Mouse (Mus musculus) CH12.LX (cell line): ENCODE data around the gene Cbr2. TPM values are rescaled to one million over a fixed set of nuclear protein-coding genes. Genes with fewer than 3 reads are reported as not detected.

Experiments used
- DNase-seq: peaks from one replicate; pipeline ENCODE4 v3.0.0-alpha.2; 2013; ENCODE audit errors: extremely low read depth
- H3K27ac ChIP-seq: 2 replicates; pipeline ENCODE4 v1.5.1; 2012; ENCODE audit warnings: low read depth, mild to moderate bottlenecking, control low read depth, moderate library complexity; ENCODE audit not compliant: insufficient read depth
- H3K27me3 ChIP-seq: replicated peaks from 2 replicates; pipeline ENCODE3; 2012; ENCODE audit warnings: inconsistent platforms
- H3K36me3 ChIP-seq, 2 experiments: replicated peaks in 1 of 2; 2 replicates each; pipeline versions ENCODE3 to v1.6.1; 2012; ENCODE audit warnings: inconsistent platforms in 1 of 2, low read length in 1 of 2, mild to moderate bottlenecking in 1 of 2, mixed read lengths in 1 of 2, moderate library complexity in 1 of 2; ENCODE audit not compliant: control insufficient read depth in 1 of 2, insufficient read depth in 1 of 2
- H3K4me1 ChIP-seq, 2 experiments: 2 replicates each; pipeline ENCODE4 v1.6.1; 2012; ENCODE audit warnings: inconsistent platforms in 1 of 2, moderate library complexity in 1 of 2; ENCODE audit not compliant: insufficient read depth in 2 of 2, control insufficient read depth in 1 of 2
- H3K4me2 ChIP-seq: 2 replicates; pipeline ENCODE4 v1.6.1; 2012; ENCODE audit warnings: low read depth, mild to moderate bottlenecking, control low read depth; ENCODE audit not compliant: poor library complexity, insufficient read depth, severe bottlenecking
- H3K4me3 ChIP-seq, 3 experiments: fragments of 150-350 bp in 1 of 3; sonication (generic) in 1 of 3; replicated peaks in 1 of 3; 2 replicates each; pipeline versions ENCODE3 to v1.5.1; 2011 to 2012; ENCODE audit warnings: low read depth in 2 of 3, low read length in 2 of 3, mild to moderate bottlenecking in 2 of 3, moderate library complexity in 2 of 3, control low read depth in 1 of 3, improper control_type of control experiment in 1 of 3, inconsistent platforms in 1 of 3, mixed read lengths in 1 of 3; ENCODE audit not compliant: poor library complexity in 1 of 3
- H3K79me2 ChIP-seq: replicated peaks from 2 replicates; pipeline ENCODE4 v1.6.1; 2012; ENCODE audit warnings: mild to moderate bottlenecking, moderate library complexity; ENCODE audit not compliant: control insufficient read depth, poor library complexity, insufficient read depth, severe bottlenecking; ENCODE audit errors: extremely low read depth
- H3K9ac ChIP-seq: 2 replicates; pipeline ENCODE4 v1.6.1; 2012; ENCODE audit warnings: low read depth, mild to moderate bottlenecking, control low read depth, moderate library complexity; ENCODE audit not compliant: insufficient read depth
- H3K9me3 ChIP-seq: replicated peaks from 2 replicates; pipeline ENCODE3; 2012; ENCODE audit warnings: low read length, inconsistent platforms, mixed read lengths
- CHD1 ChIP-seq: IDR thresholded peaks from 2 replicates; pipeline ENCODE4 v1.6.1; 2012; ENCODE audit warnings: low read depth, low read length, improper control_type of control experiment, inconsistent platforms
- CTCF ChIP-seq, 2 experiments: IDR thresholded peaks in 1 of 2; conservative IDR thresholded peaks in 1 of 2; 2 replicates each; pipeline ENCODE4 v1.5.1; 2011 to 2012; ENCODE audit warnings: low read depth in 2 of 2, low read length in 2 of 2, improper control_type of control experiment in 1 of 2, inconsistent platforms in 1 of 2, mild to moderate bottlenecking in 1 of 2, moderate library complexity in 1 of 2
- ELF1 ChIP-seq: IDR thresholded peaks from 2 replicates; pipeline ENCODE4 v1.6.1; 2014; ENCODE audit warnings: low read depth, mild to moderate bottlenecking, inconsistent platforms, low read length, improper control_type of control experiment
- ETS1 ChIP-seq: conservative IDR thresholded peaks from 2 replicates; pipeline ENCODE4 v1.6.1; 2012; ENCODE audit warnings: low read depth, mild to moderate bottlenecking, inconsistent platforms, low read length, improper control_type of control experiment, moderate library complexity
- GABPA ChIP-seq: IDR thresholded peaks from 2 replicates; pipeline ENCODE4 v1.6.1; 2012; ENCODE audit warnings: low read depth, low read length, improper control_type of control experiment, inconsistent platforms; ENCODE audit not compliant: insufficient replicate concordance
- HCFC1 ChIP-seq: IDR thresholded peaks from 2 replicates; pipeline ENCODE4 v1.6.1; 2012; ENCODE audit warnings: low read depth, mild to moderate bottlenecking, inconsistent platforms, low read length, improper control_type of control experiment
- IRF4 ChIP-seq: IDR thresholded peaks from 2 replicates; pipeline ENCODE4 v1.6.1; 2014; ENCODE audit warnings: low read depth, mild to moderate bottlenecking, inconsistent platforms, low read length, improper control_type of control experiment
- JUND ChIP-seq: conservative IDR thresholded peaks from 2 replicates; pipeline ENCODE4 v1.6.1; 2011; ENCODE audit warnings: low read depth, low read length, improper control_type of control experiment
- KAT2A ChIP-seq: IDR thresholded peaks from 2 replicates; pipeline ENCODE4 v1.6.1; 2012; ENCODE audit warnings: low read length, improper control_type of control experiment, inconsistent platforms; ENCODE audit not compliant: insufficient replicate concordance
- MAFK ChIP-seq: IDR thresholded peaks from 2 replicates; pipeline ENCODE4 v1.6.1; 2011; ENCODE audit warnings: low read length, improper control_type of control experiment; ENCODE audit not compliant: insufficient replicate concordance
- MAX ChIP-seq: IDR thresholded peaks from 2 replicates; pipeline ENCODE4 v1.6.1; 2011; ENCODE audit warnings: low read length, improper control_type of control experiment
- MYC ChIP-seq: IDR thresholded peaks from 2 replicates; pipeline ENCODE4 v1.6.1; 2011; ENCODE audit warnings: low read depth, mild to moderate bottlenecking, improper control_type of control experiment, low read length
- NRF1 ChIP-seq: IDR thresholded peaks from 2 replicates; pipeline ENCODE4 v1.6.1; 2014; ENCODE audit warnings: low read depth, mild to moderate bottlenecking, inconsistent platforms, low read length, improper control_type of control experiment, moderate library complexity
- PAX5 ChIP-seq: IDR thresholded peaks from 2 replicates; pipeline ENCODE4 v1.6.1; 2012; ENCODE audit warnings: low read length, inconsistent platforms, mixed read lengths
- POLR2AphosphoS2 ChIP-seq: IDR thresholded peaks from 2 replicates; pipeline ENCODE4 v1.6.1; 2011; ENCODE audit warnings: low read depth, low read length, improper control_type of control experiment
- RAD21 ChIP-seq: IDR thresholded peaks from 2 replicates; pipeline ENCODE4 v1.6.1; 2011; ENCODE audit warnings: low read depth, mild to moderate bottlenecking, low read length, improper control_type of control experiment, moderate library complexity
- RCOR1 ChIP-seq: conservative IDR thresholded peaks from 2 replicates; pipeline ENCODE4 v1.6.1; 2012; ENCODE audit warnings: low read depth, mild to moderate bottlenecking, inconsistent platforms, low read length, improper control_type of control experiment
- SMC3 ChIP-seq: IDR thresholded peaks from 2 replicates; pipeline ENCODE4 v1.6.1; 2011; ENCODE audit warnings: low read depth, low read length, improper control_type of control experiment
- USF1 ChIP-seq: IDR thresholded peaks from 2 replicates; pipeline ENCODE4 v1.6.1; 2014; ENCODE audit warnings: low read depth, mild to moderate bottlenecking, inconsistent platforms, low read length, improper control_type of control experiment
- USF2 ChIP-seq: conservative IDR thresholded peaks from 2 replicates; pipeline ENCODE4 v1.6.1; 2011; ENCODE audit warnings: low read depth, low read length, improper control_type of control experiment
- ZC3H11A ChIP-seq: IDR thresholded peaks from 2 replicates; pipeline ENCODE4 v1.6.1; 2012; ENCODE audit warnings: low read depth, mild to moderate bottlenecking, inconsistent platforms, low read length, improper control_type of control experiment
- ZKSCAN1 ChIP-seq: IDR thresholded peaks from 2 replicates; pipeline ENCODE4 v1.6.1; 2012; ENCODE audit warnings: low read depth, inconsistent platforms, low read length, improper control_type of control experiment, borderline replicate concordance
- dilution Hi-C: fragments of 300-500 bp; cut with MboI; formaldehyde crosslinking; loops from 2 replicates; pipeline ENCODE4 v1.14.3; 2020; ENCODE audit warnings: low sequenced_read_pairs; ENCODE audit not compliant: extremely low pct_unique_long_range_greater_than_20kb, extremely low pct_ligation_motif_present
- in situ Hi-C: fragments of 300-500 bp; cut with MboI; formaldehyde crosslinking; loops from 3 replicates; pipeline ENCODE4 v1.14.3; 2019; ENCODE audit warnings: low sequenced_read_pairs, low pct_ligation_motif_present, low pct_unique_long_range_greater_than_20kb, mixed read lengths
- polyA plus RNA-seq: library from polyadenylated mRNA; unstranded; fragments of >175 nt; gene quantifications from 2 replicates; pipeline ENCODE4 v1.2.1, GENCODE M21; 2012; ENCODE audit warnings: low read depth; ENCODE audit not compliant: insufficient read length
- total RNA-seq, 2 experiments: library from RNA; depleted of rRNA; stranded (reverse); fragments of 300-350 nt in 1 of 2; fragments of >200 nt in 1 of 2; gene quantifications; 2 replicates each; pipeline ENCODE4 v1.2.3; 2012 to 2014

Gene Cbr2
- total and polyA plus RNA-seq, 3 experiments, result 0.21 TPM; not detected in 2

DNA sequence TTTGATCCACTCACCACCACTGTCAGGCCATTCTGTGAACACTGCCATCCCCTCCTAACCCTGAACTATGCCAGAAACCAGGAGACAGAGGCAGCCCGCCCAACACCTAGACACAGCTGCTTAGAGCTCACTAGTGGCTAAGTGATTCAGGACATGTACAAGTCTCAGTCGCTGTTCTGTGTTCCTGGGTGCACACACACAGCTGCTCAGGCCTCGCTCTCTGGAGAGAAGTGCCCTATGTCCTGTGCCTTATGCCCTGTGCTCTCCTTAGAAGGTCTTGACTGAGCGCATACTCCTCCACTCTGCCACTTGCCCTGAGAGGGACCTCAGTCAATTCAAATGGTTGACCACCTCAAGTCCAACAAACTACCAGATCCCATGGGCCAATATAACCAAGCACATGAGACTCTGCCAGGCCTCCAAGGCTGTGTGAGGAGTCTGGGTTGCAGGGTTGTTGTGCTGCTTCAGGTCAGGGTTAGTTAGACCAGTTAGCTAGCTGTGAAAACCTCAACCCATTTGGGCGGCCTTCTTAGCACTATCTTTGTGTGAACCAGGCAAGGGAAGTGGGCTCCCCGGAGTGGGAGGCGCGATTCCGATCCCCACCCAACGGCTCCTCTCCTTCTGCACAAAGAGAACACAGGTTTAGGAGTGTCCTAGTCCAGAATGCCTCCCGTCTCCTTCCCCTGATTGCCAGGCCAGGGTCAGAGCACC is 3.2 kb downstream of the Cbr2 start:
- Histone ChIP-seq H3K4me2 (no peak overlapping the region), H3K27ac (no peak overlapping the region), H3K27me3 (peaks cover 46% of the 10 kb centered on the region), H3K4me3 (no peak overlapping the region), H3K9ac (no peak overlapping the region), H3K36me3 (peaks cover 12 to 21% of the 10 kb centered on the region in 2 experiments), H3K4me1 (peaks cover 8 to 13% of the 10 kb centered on the region in 2 experiments)
- in situ Hi-C loops (loop anchor here (5.0 kb wide), 1 partner anchor 39 kb away; no protein-coding TSS in a partner anchor), dilution Hi-C loops (no loop called here)
- no peak for DNase-seq
- TF ChIP-seq GABPA (no peak), MYC (no peak), USF2 (no peak), CHD1 (no peak), IRF4 (no peak), PAX5 (no peak), ZKSCAN1 (no peak), ETS1 (no peak), RCOR1 (no peak), SMC3 (no peak), NRF1 (no peak), MAX (no peak), ZC3H11A (no peak), JUND (no peak), RAD21 (no peak), HCFC1 (no peak), POLR2AphosphoS2 (no peak)
- TF ChIP-seq, all 38 proteins: peak for 0
- no peaks in the 10 kb centered on the region for H3K79me2 ChIP-seq
- no peaks in the 10 kb centered on the region for H3K9me3 ChIP-seq

DNA sequence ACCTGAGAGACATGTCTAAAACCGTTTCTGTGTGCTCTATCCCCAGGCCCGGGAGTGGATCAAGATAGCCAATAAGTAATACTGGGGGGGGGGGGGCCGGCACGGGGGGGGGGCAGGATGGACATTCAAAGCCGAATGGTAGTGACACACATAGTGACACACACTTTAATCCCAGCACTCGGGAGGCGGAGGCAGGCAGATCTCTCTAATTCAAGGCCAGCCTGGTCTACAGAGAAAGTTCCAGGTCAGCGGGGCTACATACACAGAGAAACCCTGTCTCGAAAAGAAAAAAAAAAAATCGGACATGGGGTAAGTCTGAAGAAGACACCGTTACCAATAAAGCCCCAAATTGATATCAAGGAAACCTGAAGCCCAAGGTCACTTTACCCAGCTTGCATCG is 4.3 kb downstream of the Cbr2 start:
- Histone ChIP-seq H3K9me3 (no peaks in the 10 kb centered on the region), H3K27me3 (peaks cover 35% of the 10 kb centered on the region), H3K4me3 (no peak overlapping the region), H3K4me1 (peaks cover 8 to 13% of the 10 kb centered on the region in 2 experiments), H3K4me2 (peak overlapping the region; percentile 38), H3K9ac (no peak overlapping the region), H3K79me2 (no peaks in the 10 kb centered on the region), H3K36me3 (peaks cover 15 to 32% of the 10 kb centered on the region in 2 experiments), H3K27ac (no peak overlapping the region)
- DNase-seq, result no peak
- dilution Hi-C loops, result no loop called here
- in situ Hi-C loops, result loop anchor here (5.0 kb wide), 1 partner anchor 40 kb away; no protein-coding TSS in a partner anchor
- TF ChIP-seq HCFC1 (no peak), MAFK (no peak), USF1 (no peak), POLR2AphosphoS2 (no peak), KAT2A (no peak), ELF1 (no peak), ZC3H11A (no peak), CTCF (conservative IDR thresholded peaks at IDR 0.05 in 1 of 2, IDR thresholded peaks at IDR 0.05 in 1 of 2; ENCODE audit: low read depth in 2 of 2, low read length in 2 of 2) (no peak)
